Mouse (Mus musculus) forebrain, embryonic 13.5 days (tissue): Measurements from ENCODE around the gene Grid2. TPM values are rescaled to one million over a fixed set of nuclear protein-coding genes. Genes with fewer than 3 reads are reported as not detected.
"Not testable (repeated sequence)": the region's sequence is repeated elsewhere in the genome, so short reads cannot be mapped to it uniquely, and the experiment has no call there.

Source experiments
- ATAC-seq: fragments of 200-750 bp; cut with Nextera tagmentation; 2 replicates; pipeline ENCODE4 v1.8.0; 2017
- H3K27ac ChIP-seq: fragments of 300-500 bp; sonication (generic); 2 replicates; pipeline ENCODE4 v1.5.1; 2015; ENCODE audit warnings: inconsistent platforms, mild to moderate bottlenecking, moderate library complexity
- H3K27me3 ChIP-seq: fragments of 300-500 bp; sonication (generic); 2 replicates; pipeline ENCODE4 v1.6.1; 2015; ENCODE audit warnings: mild to moderate bottlenecking, inconsistent platforms
- H3K36me3 ChIP-seq: fragments of 300-500 bp; sonication (generic); 2 replicates; pipeline ENCODE4 v1.6.1; 2015; ENCODE audit warnings: mild to moderate bottlenecking, inconsistent platforms; ENCODE audit not compliant: poor library complexity, severe bottlenecking
- H3K4me1 ChIP-seq: fragments of 300-500 bp; sonication (generic); 2 replicates; pipeline ENCODE4 v1.6.1; 2015; ENCODE audit warnings: inconsistent platforms
- H3K4me2 ChIP-seq: fragments of 300-500 bp; sonication (generic); 2 replicates; pipeline ENCODE4 v1.6.1; 2015; ENCODE audit warnings: inconsistent platforms, mild to moderate bottlenecking, moderate library complexity
- H3K4me3 ChIP-seq: fragments of 300-500 bp; sonication (generic); 2 replicates; pipeline ENCODE4 v1.5.1; 2015; ENCODE audit warnings: mild to moderate bottlenecking, inconsistent platforms
- H3K9ac ChIP-seq: fragments of 300-500 bp; sonication (generic); 2 replicates; pipeline ENCODE4 v1.6.1; 2015; ENCODE audit warnings: mild to moderate bottlenecking, inconsistent platforms
- H3K9me3 ChIP-seq: fragments of 300-500 bp; sonication (generic); replicated peaks from 2 replicates; pipeline ENCODE4 v1.6.1; 2016; ENCODE audit warnings: inconsistent platforms
- WGBS: fragments of 180-500 bp; shearing (Covaris S2); methylation state at CpG from one replicate; pipeline ENCODE4 v1.1.7; 2015; 5-methylcytosine and 5-hydroxymethylcytosine counted together
- polyA plus RNA-seq: library from polyadenylated mRNA; unstranded; fragments of >200 nt; fragmentation: Nextera tagmentation; extraction: Ambion mirVana; gene quantifications from 2 replicates; pipeline ENCODE4 v1.2.1, GENCODE M21; 2015

The Grid2 gene
- polyA plus RNA-seq, 1 experiment from 2014 or later = 1.7 TPM

- Histone ChIP-seq H3K4me3 (no peak overlapping the region), H3K4me1 (no peaks in the 10 kb centered on the region), H3K27ac (no peak overlapping the region), H3K27me3 (no peaks in the 10 kb centered on the region), H3K9me3 (no peaks in the 10 kb centered on the region), H3K36me3 (no peaks in the 10 kb centered on the region), H3K4me2 (no peak overlapping the region), H3K9ac (no peak overlapping the region)
- WGBS = 77% methylated on average over 1 of the region's 1 CpGs
- ATAC-seq = 0 out of 2 replicates have a peak, but pooled peaks have one; percentile 38
These were observed 161.9 kb downstream of the Grid2 start for GRCm38 (mm10) chr6:63417534-63417933.

GRCm38 (mm10) chr6:63432751-63433150, 177.1 kb downstream of the Grid2 start:
- no peak overlapping the region for H3K4me3 ChIP-seq
- no peaks in the 10 kb centered on the region for H3K9me3 ChIP-seq
- WGBS = 89% methylated on average over 2 of the region's 2 CpGs
- no peak overlapping the region for H3K9ac ChIP-seq
- H3K4me2 ChIP-seq = no peak overlapping the region
- no peak overlapping the region for H3K27ac ChIP-seq
- H3K27me3 ChIP-seq = no peaks in the 10 kb centered on the region
- H3K36me3 ChIP-seq = no peaks in the 10 kb centered on the region
- no peak for ATAC-seq
- H3K4me1 ChIP-seq = no peaks in the 10 kb centered on the region

GRCm38 (mm10) chr6:63448175-63448574, 192.5 kb downstream of the Grid2 start:
- no peaks in the 10 kb centered on the region for H3K27me3 ChIP-seq
- H3K9me3 ChIP-seq = no peaks in the 10 kb centered on the region
- H3K27ac ChIP-seq = no peak overlapping the region
- H3K9ac ChIP-seq = no peak overlapping the region
- no peak for ATAC-seq
- H3K4me2 ChIP-seq = no peak overlapping the region
- no peaks in the 10 kb centered on the region for H3K36me3 ChIP-seq
- 81% methylated on average over 2 of the region's 2 CpGs for WGBS
- no peak overlapping the region for H3K4me3 ChIP-seq
- H3K4me1 ChIP-seq = no peaks in the 10 kb centered on the region

- no peak overlapping the region for H3K4me3 ChIP-seq
- H3K9ac ChIP-seq = no peak overlapping the region
- H3K36me3 ChIP-seq = no peaks in the 10 kb centered on the region
- H3K4me2 ChIP-seq = no peak overlapping the region
- 97% methylated on average over 1 of the region's 1 CpGs for WGBS
- no peak overlapping the region for H3K27ac ChIP-seq
- H3K27me3 ChIP-seq = no peaks in the 10 kb centered on the region
- H3K4me1 ChIP-seq = no peaks in the 10 kb centered on the region
- no peaks in the 10 kb centered on the region for H3K9me3 ChIP-seq
- peak; percentile 30; the same call in 1 of the 2 replicates for ATAC-seq
These were observed 226.5 kb downstream of the Grid2 start for GRCm38 (mm10) chr6:63482141-63482540.

GRCm38 (mm10) chr6:63515016-63515415, 259.3 kb downstream of the Grid2 start:
- Histone ChIP-seq H3K27ac (no peak overlapping the region), H3K9ac (no peak overlapping the region), H3K4me2 (no peak overlapping the region), H3K27me3 (no peaks in the 10 kb centered on the region), H3K36me3 (no peaks in the 10 kb centered on the region), H3K9me3 (no peaks in the 10 kb centered on the region), H3K4me3 (no peak overlapping the region), H3K4me1 (no peaks in the 10 kb centered on the region)
- WGBS = 91% methylated on average over 1 of the region's 1 CpGs
- ATAC-seq = no peak

- H3K27ac ChIP-seq = no peak overlapping the region
- no peaks in the 10 kb centered on the region for H3K27me3 ChIP-seq
- no peak for ATAC-seq
- no peak overlapping the region for H3K9ac ChIP-seq
- no peak overlapping the region for H3K4me2 ChIP-seq
- 85% methylated on average over 6 of the region's 6 CpGs for WGBS
- no peaks in the 10 kb centered on the region for H3K9me3 ChIP-seq
- H3K4me1 ChIP-seq = no peaks in the 10 kb centered on the region
- no peak overlapping the region for H3K4me3 ChIP-seq
- H3K36me3 ChIP-seq = no peaks in the 10 kb centered on the region
These were observed 260.3 kb downstream of the Grid2 start for GRCm38 (mm10) chr6:63515957-63516356.

- H3K36me3 ChIP-seq = no peaks in the 10 kb centered on the region
- H3K4me1 ChIP-seq = no peaks in the 10 kb centered on the region
- 83% methylated on average over 2 of the region's 2 CpGs for WGBS
- no peak overlapping the region for H3K27ac ChIP-seq
- no peak overlapping the region for H3K4me2 ChIP-seq
- H3K4me3 ChIP-seq = no peak overlapping the region
- no peaks in the 10 kb centered on the region for H3K9me3 ChIP-seq
- H3K27me3 ChIP-seq = no peaks in the 10 kb centered on the region
- no peak for ATAC-seq
- no peak overlapping the region for H3K9ac ChIP-seq
These were observed 276.1 kb downstream of the Grid2 start for GRCm38 (mm10) chr6:63531751-63532150.

- no peak for ATAC-seq
- Histone ChIP-seq H3K27me3 (no peaks in the 10 kb centered on the region), H3K27ac (no peak overlapping the region), H3K9me3 (no peaks in the 10 kb centered on the region), H3K4me3 (no peak overlapping the region), H3K4me1 (no peaks in the 10 kb centered on the region), H3K9ac (no peak overlapping the region), H3K4me2 (no peak overlapping the region), H3K36me3 (no peaks in the 10 kb centered on the region)
These were observed 277.2 kb downstream of the Grid2 start for GRCm38 (mm10) chr6:63532901-63533300.

GRCm38 (mm10) chr6:63547741-63548140, 292.1 kb downstream of the Grid2 start:
- WGBS = 74% methylated on average over 4 of the region's 4 CpGs

GRCm38 (mm10) chr6:63568741-63569140, 313.1 kb downstream of the Grid2 start:
- 91% methylated on average over 1 of the region's 1 CpGs for WGBS
- H3K4me2 ChIP-seq, ATAC-seq, H3K4me1 ChIP-seq, H3K4me3 ChIP-seq, H3K27ac ChIP-seq, H3K9ac ChIP-seq, H3K9me3 ChIP-seq, H3K27me3 ChIP-seq, H3K36me3 ChIP-seq: not testable (repeated sequence)

More at GRCm38 (mm10) chr6:63547741-63548140, 292.1 kb downstream of the Grid2 start:
- no peaks in the 10 kb centered on the region for H3K4me1 ChIP-seq
- no peak for ATAC-seq
- no peaks in the 10 kb centered on the region for H3K9me3 ChIP-seq
- H3K9ac ChIP-seq = no peak overlapping the region
- no peaks in the 10 kb centered on the region for H3K27me3 ChIP-seq
- H3K36me3 ChIP-seq = no peaks in the 10 kb centered on the region
- no peak overlapping the region for H3K27ac ChIP-seq
- H3K4me3 ChIP-seq = no peak overlapping the region
- no peak overlapping the region for H3K4me2 ChIP-seq

- no peaks in the 10 kb centered on the region for H3K27me3 ChIP-seq
- no peak for ATAC-seq
- no peaks in the 10 kb centered on the region for H3K9me3 ChIP-seq
- no peak overlapping the region for H3K4me3 ChIP-seq
- H3K4me2 ChIP-seq = no peak overlapping the region
- 87% methylated on average over 4 of the region's 4 CpGs for WGBS
- H3K9ac ChIP-seq = no peak overlapping the region
- H3K36me3 ChIP-seq = no peaks in the 10 kb centered on the region
- no peak overlapping the region for H3K27ac ChIP-seq
- H3K4me1 ChIP-seq = no peaks in the 10 kb centered on the region
These were observed 335.0 kb downstream of the Grid2 start for GRCm38 (mm10) chr6:63590681-63591080.

GRCm38 (mm10) chr6:63609570-63609969, 353.9 kb downstream of the Grid2 start:
- no peak overlapping the region for H3K9ac ChIP-seq

GRCm38 (mm10) chr6:63635970-63636369, 380.3 kb downstream of the Grid2 start:
- H3K4me2 ChIP-seq = no peak overlapping the region
- H3K9ac ChIP-seq = no peak overlapping the region
- no peak overlapping the region for H3K27ac ChIP-seq
- no peaks in the 10 kb centered on the region for H3K4me1 ChIP-seq
- no peaks in the 10 kb centered on the region for H3K36me3 ChIP-seq
- H3K27me3 ChIP-seq = no peaks in the 10 kb centered on the region
- H3K4me3 ChIP-seq = no peak overlapping the region
- WGBS = 98% methylated on average over 3 of the region's 3 CpGs
- no peak for ATAC-seq
- H3K9me3 ChIP-seq = no peaks in the 10 kb centered on the region

More at GRCm38 (mm10) chr6:63609570-63609969, 353.9 kb downstream of the Grid2 start:
- no peak; the same call in 1 of the 2 replicates for ATAC-seq
- H3K27me3 ChIP-seq = no peaks in the 10 kb centered on the region
- H3K9me3 ChIP-seq = no peaks in the 10 kb centered on the region
- no peak overlapping the region for H3K27ac ChIP-seq
- no peak overlapping the region for H3K4me3 ChIP-seq
- H3K4me2 ChIP-seq = no peak overlapping the region
- no peaks in the 10 kb centered on the region for H3K36me3 ChIP-seq
- no peaks in the 10 kb centered on the region for H3K4me1 ChIP-seq
- 56% methylated on average over 2 of the region's 2 CpGs for WGBS
